Mouse (Mus musculus): ENCODE results near the gene Dennd2c. TPM values are rescaled to one million over a fixed set of nuclear protein-coding genes. Genes with fewer than 3 reads are reported as not detected.

Dennd2c gene
- polyA plus RNA-seq, 1 experiment: 0.15 TPM

DNA sequence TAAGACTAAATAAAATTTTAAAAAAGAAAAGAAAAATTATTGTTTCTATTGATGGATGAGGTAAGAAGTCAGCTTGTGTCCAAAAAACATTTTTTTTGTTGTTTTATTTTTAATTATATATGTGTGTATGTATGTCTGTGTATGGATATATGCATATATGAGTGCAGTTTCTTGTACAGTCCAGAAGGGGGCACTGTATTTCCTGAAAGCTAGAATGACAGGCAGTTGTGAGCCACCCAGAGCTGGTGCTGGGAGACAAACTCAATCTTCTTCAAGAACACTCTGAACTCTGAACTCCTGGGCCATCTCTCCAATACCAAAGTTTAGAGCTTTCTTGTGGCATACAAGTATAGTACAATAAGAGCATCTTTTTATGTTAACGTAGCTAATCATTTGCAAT is 101.2 kb downstream of the Dennd2c start:
- no peaks in the 10 kb centered on the region for H3K27me3 ChIP-seq (ENCODE audit: control insufficient read depth, insufficient read depth, low read length)
- no peak overlapping the region for H3K27ac ChIP-seq (ENCODE audit: insufficient read depth, low read depth, low read length)
- H3K36me3 ChIP-seq (ENCODE audit: control insufficient read depth, insufficient read depth, low read length): no peaks in the 10 kb centered on the region
- no peak overlapping the region for H3K4me3 ChIP-seq (ENCODE audit: low read depth, low read length)
- 97% methylated on average over 1 of the region's 1 CpGs for WGBS
- TF ChIP-seq POLR2A (IDR thresholded peaks at IDR 0.05; ENCODE audit: low read depth, low read length): no peak
- TF ChIP-seq CTCF (IDR thresholded peaks at IDR 0.05; ENCODE audit: extremely low read depth, insufficient read length, insufficient replicate concordance, low read depth, low read length): no peak
- no peaks in the 10 kb centered on the region for H3K4me1 ChIP-seq (ENCODE audit: control insufficient read depth, insufficient read depth, insufficient read length, low read length)

DNA sequence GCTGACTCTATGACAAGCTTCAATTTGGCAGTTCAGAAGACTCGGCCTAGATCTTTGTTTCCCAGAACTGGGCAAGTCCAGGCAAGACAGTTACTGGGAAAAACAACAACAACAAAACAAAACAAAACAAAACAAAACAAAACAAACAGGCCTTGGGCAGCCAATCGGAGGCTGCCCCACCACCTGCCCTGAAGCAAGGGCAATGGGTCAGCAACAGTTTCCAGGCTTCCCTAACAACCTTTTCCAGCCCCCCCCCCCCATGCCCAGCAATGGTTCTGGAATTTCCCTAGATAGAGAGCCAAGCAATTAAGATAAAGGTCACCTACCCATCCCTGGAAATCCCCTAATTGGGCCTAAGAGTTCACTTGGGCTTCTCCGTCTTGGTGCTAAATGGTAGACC is 102.0 kb downstream of the Dennd2c start:
- H3K27me3 ChIP-seq (ENCODE audit: control insufficient read depth, insufficient read depth, low read length): no peaks in the 10 kb centered on the region
- 79% methylated on average over 3 of the region's 3 CpGs for WGBS
- no peaks in the 10 kb centered on the region for H3K4me1 ChIP-seq (ENCODE audit: control insufficient read depth, insufficient read depth, insufficient read length, low read length)
- H3K36me3 ChIP-seq (ENCODE audit: control insufficient read depth, insufficient read depth, low read length): no peaks in the 10 kb centered on the region
- H3K27ac ChIP-seq (ENCODE audit: insufficient read depth, low read depth, low read length): no peak overlapping the region
- no peak for TF ChIP-seq CTCF (IDR thresholded peaks at IDR 0.05; ENCODE audit: extremely low read depth, insufficient read length, insufficient replicate concordance, low read depth, low read length)
- TF ChIP-seq POLR2A (IDR thresholded peaks at IDR 0.05; ENCODE audit: low read depth, low read length): no peak
- H3K4me3 ChIP-seq (ENCODE audit: low read depth, low read length): no peak overlapping the region

DNA sequence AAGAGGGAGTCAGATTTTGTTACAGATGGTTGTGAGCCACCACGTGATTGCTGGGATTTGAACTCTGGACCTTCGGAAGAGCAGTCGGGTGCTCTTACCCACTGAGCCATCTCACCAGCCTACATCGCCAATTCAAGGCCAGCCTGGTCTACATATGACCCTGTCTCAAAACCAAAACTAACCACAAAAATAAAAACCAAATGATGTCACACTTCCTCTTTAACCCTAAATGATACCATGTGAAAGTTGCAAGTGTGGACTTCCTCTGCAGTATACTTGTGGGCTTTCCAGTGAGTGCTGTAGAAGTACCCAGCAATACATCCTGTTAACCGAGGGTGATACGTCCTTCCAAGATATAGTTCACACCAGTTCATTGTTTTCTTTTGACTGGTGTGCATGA is 104.0 kb downstream of the Dennd2c start:
- Histone ChIP-seq H3K36me3 (ENCODE audit: control insufficient read depth, insufficient read depth, low read length) (no peaks in the 10 kb centered on the region), H3K27ac (ENCODE audit: insufficient read depth, low read depth, low read length) (no peak overlapping the region), H3K4me3 (ENCODE audit: low read depth, low read length) (no peak overlapping the region), H3K4me1 (ENCODE audit: control insufficient read depth, insufficient read depth, insufficient read length, low read length) (no peaks in the 10 kb centered on the region), H3K27me3 (ENCODE audit: control insufficient read depth, insufficient read depth, low read length) (no peaks in the 10 kb centered on the region)
- 78% methylated on average over 6 of the region's 6 CpGs for WGBS
- no peak for TF ChIP-seq CTCF (IDR thresholded peaks at IDR 0.05; ENCODE audit: extremely low read depth, insufficient read length, insufficient replicate concordance, low read depth, low read length)
- TF ChIP-seq POLR2A (IDR thresholded peaks at IDR 0.05; ENCODE audit: low read depth, low read length): no peak

DNA sequence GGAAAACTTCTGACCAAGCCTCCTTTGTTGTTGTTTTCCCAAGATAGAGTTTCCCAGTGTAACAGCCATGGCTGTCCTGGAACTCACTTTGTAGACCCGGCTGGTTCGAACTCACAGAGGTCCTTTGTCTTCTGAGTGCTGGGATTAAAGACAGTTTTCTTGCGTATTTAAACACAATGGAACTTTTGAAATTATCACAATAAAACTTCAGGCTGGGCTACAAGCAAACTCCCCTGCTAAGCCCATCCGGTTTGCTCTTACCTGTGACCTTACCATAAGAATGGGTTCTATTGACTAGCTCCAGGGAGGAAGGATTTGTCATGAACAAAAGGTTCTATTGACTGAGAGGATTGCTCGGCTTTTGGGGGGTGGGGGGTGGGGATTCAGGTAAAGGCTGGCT is 105.3 kb downstream of the Dennd2c start:
- TF ChIP-seq CTCF (IDR thresholded peaks at IDR 0.05; ENCODE audit: extremely low read depth, insufficient read length, insufficient replicate concordance, low read depth, low read length): no peak
- TF ChIP-seq POLR2A (IDR thresholded peaks at IDR 0.05; ENCODE audit: low read depth, low read length): no peak
- H3K4me1 ChIP-seq (ENCODE audit: control insufficient read depth, insufficient read depth, insufficient read length, low read length): no peaks in the 10 kb centered on the region
- 67% methylated on average over 5 of the region's 5 CpGs for WGBS
- no peak overlapping the region for H3K27ac ChIP-seq (ENCODE audit: insufficient read depth, low read depth, low read length)
- H3K27me3 ChIP-seq (ENCODE audit: control insufficient read depth, insufficient read depth, low read length): no peaks in the 10 kb centered on the region
- no peak overlapping the region for H3K4me3 ChIP-seq (ENCODE audit: low read depth, low read length)
- H3K36me3 ChIP-seq (ENCODE audit: control insufficient read depth, insufficient read depth, low read length): no peaks in the 10 kb centered on the region

DNA sequence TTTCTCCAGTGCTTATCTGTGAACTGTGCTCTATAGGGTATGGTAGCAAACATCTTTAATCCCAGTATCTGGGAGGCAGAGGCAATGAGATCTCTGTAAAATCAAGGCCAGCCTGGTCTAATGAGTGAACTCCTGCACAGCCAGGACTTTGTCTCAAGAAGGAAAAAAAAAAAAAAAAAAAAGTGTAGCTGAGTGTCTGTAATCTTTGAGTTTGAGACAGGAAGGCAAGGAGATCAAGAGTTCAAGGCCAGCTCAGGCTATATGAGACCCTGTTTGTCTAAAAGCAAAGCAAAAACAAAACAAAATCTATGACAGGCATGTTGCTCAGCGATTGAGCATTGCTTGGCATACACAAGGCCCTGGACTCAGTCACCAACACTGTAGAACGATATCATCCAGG is 105.8 kb downstream of the Dennd2c start:
- 83% methylated on average over 2 of the region's 2 CpGs for WGBS
- Histone ChIP-seq H3K4me3 (ENCODE audit: low read depth, low read length) (no peak overlapping the region), H3K36me3 (ENCODE audit: control insufficient read depth, insufficient read depth, low read length) (no peaks in the 10 kb centered on the region), H3K27ac (ENCODE audit: insufficient read depth, low read depth, low read length) (no peak overlapping the region), H3K4me1 (ENCODE audit: control insufficient read depth, insufficient read depth, insufficient read length, low read length) (no peaks in the 10 kb centered on the region), H3K27me3 (ENCODE audit: control insufficient read depth, insufficient read depth, low read length) (no peaks in the 10 kb centered on the region)
- TF ChIP-seq POLR2A (IDR thresholded peaks at IDR 0.05; ENCODE audit: low read depth, low read length): no peak
- TF ChIP-seq CTCF (IDR thresholded peaks at IDR 0.05; ENCODE audit: extremely low read depth, insufficient read length, insufficient replicate concordance, low read depth, low read length): no peak

DNA sequence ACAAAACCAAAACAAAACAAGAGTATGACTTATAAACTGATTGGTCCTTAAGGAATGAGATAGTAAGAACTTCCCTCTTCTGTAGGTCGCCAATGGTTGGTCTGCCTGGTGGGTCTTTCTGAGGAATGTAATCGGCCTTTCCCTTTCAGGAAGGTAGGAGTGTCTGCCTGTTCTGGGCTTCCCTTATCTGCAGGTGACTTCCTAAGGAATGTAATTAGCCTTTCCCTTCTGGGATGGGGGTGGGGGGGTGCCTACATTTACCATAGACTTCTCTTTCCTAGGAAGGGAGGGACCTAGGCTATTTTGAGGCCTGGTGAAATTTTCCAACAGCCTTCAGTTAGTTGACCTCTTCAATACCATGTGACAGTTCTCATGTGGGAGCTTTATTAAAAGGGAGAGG is 108.7 kb downstream of the Dennd2c start:
- no peaks in the 10 kb centered on the region for H3K36me3 ChIP-seq (ENCODE audit: control insufficient read depth, insufficient read depth, low read length)
- TF ChIP-seq POLR2A (IDR thresholded peaks at IDR 0.05; ENCODE audit: low read depth, low read length) (no peak), CTCF (IDR thresholded peaks at IDR 0.05; ENCODE audit: extremely low read depth, insufficient read length, insufficient replicate concordance, low read depth, low read length) (no peak)
- peaks cover 1% of the 10 kb centered on the region; the same call in 1 of the 2 replicates for H3K4me1 ChIP-seq (ENCODE audit: control insufficient read depth, insufficient read depth, insufficient read length, low read length)
- H3K27ac ChIP-seq (ENCODE audit: insufficient read depth, low read depth, low read length): no peak overlapping the region
- H3K27me3 ChIP-seq (ENCODE audit: control insufficient read depth, insufficient read depth, low read length): no peaks in the 10 kb centered on the region
- no peak overlapping the region for H3K4me3 ChIP-seq (ENCODE audit: low read depth, low read length)
- 78% methylated on average over 2 of the region's 2 CpGs for WGBS

DNA sequence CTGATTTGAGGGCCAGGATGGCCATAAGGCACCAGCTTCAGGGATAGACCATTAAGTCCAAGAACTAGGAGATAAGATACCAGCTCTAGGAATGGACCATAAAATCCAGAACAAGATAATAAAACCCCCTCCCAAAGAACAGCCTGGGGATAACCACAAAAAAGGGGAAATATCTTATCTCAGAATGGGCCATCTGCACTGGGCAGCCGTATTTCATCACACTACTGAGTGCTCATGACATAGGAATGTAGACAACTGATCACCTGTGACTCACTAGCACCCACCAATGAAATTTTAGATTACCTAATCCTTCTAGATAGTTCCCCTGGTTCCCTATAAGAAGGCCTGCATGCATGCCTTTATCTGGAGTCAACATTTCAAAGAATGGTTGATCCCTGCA is 109.7 kb downstream of the Dennd2c start:
- no peak for TF ChIP-seq CTCF (IDR thresholded peaks at IDR 0.05; ENCODE audit: extremely low read depth, insufficient read length, insufficient replicate concordance, low read depth, low read length)
- no peak for TF ChIP-seq POLR2A (IDR thresholded peaks at IDR 0.05; ENCODE audit: low read depth, low read length)
- no peak overlapping the region for H3K4me3 ChIP-seq (ENCODE audit: low read depth, low read length)
- no peaks in the 10 kb centered on the region for H3K36me3 ChIP-seq (ENCODE audit: control insufficient read depth, insufficient read depth, low read length)
- H3K4me1 ChIP-seq (ENCODE audit: control insufficient read depth, insufficient read depth, insufficient read length, low read length): peaks cover 1% of the 10 kb centered on the region; the same call in 1 of the 2 replicates
- no peaks in the 10 kb centered on the region for H3K27me3 ChIP-seq (ENCODE audit: control insufficient read depth, insufficient read depth, low read length)
- H3K27ac ChIP-seq (ENCODE audit: insufficient read depth, low read depth, low read length): no peak overlapping the region
- 60% methylated on average over 1 of the region's 1 CpGs for WGBS

DNA sequence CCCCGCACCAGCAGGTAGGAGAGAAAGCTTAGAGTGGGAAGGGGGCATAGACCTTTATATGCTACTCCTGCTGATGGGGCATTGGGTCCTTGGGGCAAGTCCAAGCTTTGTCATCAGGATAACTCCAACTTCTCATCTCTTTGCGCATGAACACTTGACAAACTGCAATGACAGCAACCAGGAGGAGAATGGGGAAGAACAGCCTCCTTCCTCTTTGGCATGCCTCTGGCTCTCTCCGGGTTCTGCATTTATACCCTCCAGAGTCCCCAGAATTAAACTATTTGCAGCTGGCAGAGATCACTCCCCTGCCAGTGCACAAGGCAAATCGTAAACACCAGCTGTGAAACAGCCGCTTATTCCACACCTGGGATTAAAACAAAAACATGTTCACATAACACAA is 111.1 kb downstream of the Dennd2c start:
- WGBS: 63% methylated on average over 5 of the region's 5 CpGs
- H3K36me3 ChIP-seq (ENCODE audit: control insufficient read depth, insufficient read depth, low read length): no peaks in the 10 kb centered on the region
- no peaks in the 10 kb centered on the region for H3K27me3 ChIP-seq (ENCODE audit: control insufficient read depth, insufficient read depth, low read length)
- TF ChIP-seq CTCF (IDR thresholded peaks at IDR 0.05; ENCODE audit: extremely low read depth, insufficient read length, insufficient replicate concordance, low read depth, low read length): no peak
- TF ChIP-seq POLR2A (IDR thresholded peaks at IDR 0.05; ENCODE audit: low read depth, low read length): no peak
- H3K4me3 ChIP-seq (ENCODE audit: low read depth, low read length): no peak overlapping the region
- no peak overlapping the region for H3K27ac ChIP-seq (ENCODE audit: insufficient read depth, low read depth, low read length)
- H3K4me1 ChIP-seq (ENCODE audit: control insufficient read depth, insufficient read depth, insufficient read length, low read length): peaks cover 1% of the 10 kb centered on the region; the same call in 1 of the 2 replicates

Measured in small intestine, adult 2 months (tissue).